Mouse (Mus musculus): ENCODE results near the gene Ern1. TPM values are rescaled to one million over a fixed set of nuclear protein-coding genes. Genes with fewer than 3 reads are reported as not detected.
A peak's percentile ranks its signal among the peaks of the same experiment; 100 is the strongest.

Ern1 gene
- polyA plus RNA-seq, 1 experiment from 2014 or later, result 6.8 TPM

GRCm38 (mm10) chr11:106374559-106374958, 113.1 kb downstream of the Ern1 start:
- H3K9ac ChIP-seq, result no peak overlapping the region
- WGBS, result 49% methylated on average over 9 of the region's 9 CpGs
- ATAC-seq (ENCODE audit: low FRiP score, low read depth), result no peak
- H3K9me3 ChIP-seq, result no peaks in the 10 kb centered on the region
- no peak overlapping the region for H3K4me2 ChIP-seq (replicated peaks)
- no peak overlapping the region for H3K27ac ChIP-seq
- no peaks in the 10 kb centered on the region for H3K36me3 ChIP-seq
- no peak overlapping the region for H3K4me3 ChIP-seq
- peaks cover 10% of the 10 kb centered on the region for H3K4me1 ChIP-seq
- no peaks in the 10 kb centered on the region for H3K27me3 ChIP-seq

GRCm38 (mm10) chr11:106373998-106374397, 113.7 kb downstream of the Ern1 start:
- Histone ChIP-seq H3K27ac (no peak overlapping the region), H3K9ac (no peak overlapping the region), H3K4me3 (no peak overlapping the region), H3K36me3 (no peaks in the 10 kb centered on the region), H3K9me3 (no peaks in the 10 kb centered on the region), H3K4me1 (peaks cover 10% of the 10 kb centered on the region), H3K27me3 (no peaks in the 10 kb centered on the region), H3K4me2 (replicated peaks) (no peak overlapping the region)
- ATAC-seq (ENCODE audit: low FRiP score, low read depth), result peak; percentile 69; the same call in 1 of the 2 replicates
- WGBS, result 50% methylated on average over 11 of the region's 11 CpGs

GRCm38 (mm10) chr11:106366316-106366715, 121.3 kb downstream of the Ern1 start:
- H3K9ac ChIP-seq, result no peak overlapping the region
- no peaks in the 10 kb centered on the region for H3K36me3 ChIP-seq
- no peak overlapping the region for H3K27ac ChIP-seq
- H3K4me2 ChIP-seq (replicated peaks), result no peak overlapping the region
- no peak overlapping the region for H3K4me3 ChIP-seq
- peaks cover 8% of the 10 kb centered on the region; the same call in 1 of the 2 replicates for H3K4me1 ChIP-seq
- no peaks in the 10 kb centered on the region; the same call in 1 of the 2 replicates for H3K27me3 ChIP-seq
- no peak; the same call in 1 of the 2 replicates for ATAC-seq (ENCODE audit: low FRiP score, low read depth)
- H3K9me3 ChIP-seq, result 0 out of 2 replicates have a peak, but pooled peaks cover 3% of the 10 kb centered on the region
- 9% methylated on average over 3 of the region's 3 CpGs for whole genome bisulfite sequencing

GRCm38 (mm10) chr11:106365366-106365765, 122.3 kb downstream of the Ern1 start, which contains the start of gene Prr29:
Prr29 (plus strand) TSS chr11:106365472.
- peaks cover 8% of the 10 kb centered on the region; the same call in 1 of the 2 replicates for H3K4me1 ChIP-seq
- H3K4me3 ChIP-seq, result no peak within 1 kb of the TSS
- H3K9me3 ChIP-seq, result 0 out of 2 replicates have a peak, but pooled peaks cover 3% of the 10 kb centered on the region
- H3K4me2 ChIP-seq (replicated peaks), result no peak within 1 kb of the TSS
- no peak within 1 kb of the TSS for H3K9ac ChIP-seq
- WGBS, result 34% methylated on average over 10 of the region's 10 CpGs
- H3K27me3 ChIP-seq, result no peaks in the 10 kb centered on the region; the same call in 1 of the 2 replicates
- no peaks in the 10 kb centered on the region for H3K36me3 ChIP-seq
- H3K27ac ChIP-seq, result no peak within 1 kb of the TSS
- 0 out of 2 replicates have a peak, but pooled peaks have one; percentile 24 for ATAC-seq (ENCODE audit: low FRiP score, low read depth)

- peaks cover 8% of the 10 kb centered on the region; the same call in 1 of the 2 replicates for H3K4me1 ChIP-seq
- H3K9me3 ChIP-seq, result 0 out of 2 replicates have a peak, but pooled peaks cover 3% of the 10 kb centered on the region
- ATAC-seq (ENCODE audit: low FRiP score, low read depth), result no peak
- 15% methylated on average over 11 of the region's 11 CpGs for WGBS
- no peak overlapping the region for H3K27ac ChIP-seq
- no peaks in the 10 kb centered on the region for H3K36me3 ChIP-seq
- no peak overlapping the region for H3K4me3 ChIP-seq
- H3K9ac ChIP-seq, result no peak overlapping the region
- H3K27me3 ChIP-seq, result no peaks in the 10 kb centered on the region; the same call in 1 of the 2 replicates
- no peak overlapping the region for H3K4me2 ChIP-seq (replicated peaks)
Observed at GRCm38 (mm10) chr11:106364712-106365111, 122.9 kb downstream of the Ern1 start.

GRCm38 (mm10) chr11:106359350-106359749, 128.3 kb downstream of the Ern1 start:
- Histone ChIP-seq H3K9ac (no peak overlapping the region), H3K4me3 (no peak overlapping the region), H3K36me3 (no peaks in the 10 kb centered on the region), H3K27ac (no peak overlapping the region), H3K27me3 (no peaks in the 10 kb centered on the region), H3K9me3 (no peaks in the 10 kb centered on the region), H3K4me2 (replicated peaks) (no peak overlapping the region), H3K4me1 (no peaks in the 10 kb centered on the region)
- WGBS, result 16% methylated on average over 5 of the region's 5 CpGs
- no peak for ATAC-seq (ENCODE audit: low FRiP score, low read depth)

- Histone ChIP-seq H3K27me3 (no peaks in the 10 kb centered on the region), H3K4me3 (no peak overlapping the region), H3K27ac (no peak overlapping the region), H3K9me3 (no peaks in the 10 kb centered on the region), H3K36me3 (no peaks in the 10 kb centered on the region), H3K4me1 (peaks cover 6% of the 10 kb centered on the region; the same call in 1 of the 2 replicates), H3K9ac (no peak overlapping the region), H3K4me2 (replicated peaks) (no peak overlapping the region)
- no peak for ATAC-seq (ENCODE audit: low FRiP score, low read depth)
- 63% methylated on average over 19 of the region's 19 CpGs for WGBS
Observed at GRCm38 (mm10) chr11:106355382-106356128, 132.1 kb downstream of the Ern1 start.

- 67% methylated on average over 1 of the region's 1 CpGs for WGBS
- Histone ChIP-seq H3K9ac (no peak overlapping the region), H3K4me1 (peaks cover 6% of the 10 kb centered on the region; the same call in 1 of the 2 replicates), H3K4me3 (no peak overlapping the region), H3K36me3 (no peaks in the 10 kb centered on the region), H3K27ac (no peak overlapping the region), H3K9me3 (no peaks in the 10 kb centered on the region), H3K4me2 (replicated peaks) (no peak overlapping the region), H3K27me3 (no peaks in the 10 kb centered on the region)
- no peak for ATAC-seq (ENCODE audit: low FRiP score, low read depth)
Observed at GRCm38 (mm10) chr11:106354181-106354580, 133.5 kb downstream of the Ern1 start.

- Histone ChIP-seq H3K4me1 (peaks cover 6% of the 10 kb centered on the region; the same call in 1 of the 2 replicates), H3K27ac (no peak within 1 kb of the TSS), H3K36me3 (no peaks in the 10 kb centered on the region), H3K9ac (no peak within 1 kb of the TSS), H3K4me2 (replicated peaks) (no peak within 1 kb of the TSS), H3K27me3 (no peaks in the 10 kb centered on the region), H3K4me3 (no peak within 1 kb of the TSS), H3K9me3 (no peaks in the 10 kb centered on the region)
- 86% methylated on average over 12 of the region's 12 CpGs for WGBS
- ATAC-seq (ENCODE audit: low FRiP score, low read depth), result no peak
Observed at GRCm38 (mm10) chr11:106353188-106353587, 134.5 kb downstream of the Ern1 start, which contains the start of gene Scn4a. Scn4a (minus strand) TSS chr11:106353288.

- 64% methylated on average over 4 of the region's 4 CpGs for WGBS
- ATAC-seq (ENCODE audit: low FRiP score, low read depth), result no peak
- H3K4me1 ChIP-seq, result peaks cover 6% of the 10 kb centered on the region; the same call in 1 of the 2 replicates
- H3K9me3 ChIP-seq, result no peaks in the 10 kb centered on the region
- H3K9ac ChIP-seq, result no peak overlapping the region
- no peak overlapping the region for H3K4me3 ChIP-seq
- H3K27ac ChIP-seq, result no peak overlapping the region
- H3K4me2 ChIP-seq (replicated peaks), result no peak overlapping the region
- no peaks in the 10 kb centered on the region for H3K27me3 ChIP-seq
- H3K36me3 ChIP-seq, result no peaks in the 10 kb centered on the region
Observed at GRCm38 (mm10) chr11:106351941-106352340, 135.7 kb downstream of the Ern1 start.

GRCm38 (mm10) chr11:106351253-106351652, 136.4 kb downstream of the Ern1 start:
- ATAC-seq (ENCODE audit: low FRiP score, low read depth), result no peak
- H3K4me3 ChIP-seq, result no peak overlapping the region
- H3K4me1 ChIP-seq, result peaks cover 6% of the 10 kb centered on the region; the same call in 1 of the 2 replicates
- H3K9ac ChIP-seq, result no peak overlapping the region
- H3K4me2 ChIP-seq (replicated peaks), result no peak overlapping the region
- WGBS, result 63% methylated on average over 3 of the region's 3 CpGs
- H3K36me3 ChIP-seq, result no peaks in the 10 kb centered on the region
- no peak overlapping the region for H3K27ac ChIP-seq
- H3K27me3 ChIP-seq, result no peaks in the 10 kb centered on the region
- H3K9me3 ChIP-seq, result no peaks in the 10 kb centered on the region

GRCm38 (mm10) chr11:106350853-106351252, 136.8 kb downstream of the Ern1 start:
- Histone ChIP-seq H3K4me2 (replicated peaks) (no peak overlapping the region), H3K9me3 (no peaks in the 10 kb centered on the region), H3K36me3 (no peaks in the 10 kb centered on the region), H3K27me3 (no peaks in the 10 kb centered on the region), H3K4me3 (no peak overlapping the region), H3K27ac (no peak overlapping the region), H3K4me1 (peaks cover 6% of the 10 kb centered on the region; the same call in 1 of the 2 replicates), H3K9ac (no peak overlapping the region)
- whole genome bisulfite sequencing, result 43% methylated on average over 5 of the region's 5 CpGs
- no peak for ATAC-seq (ENCODE audit: low FRiP score, low read depth)
